Mouse (Mus musculus) limb, embryonic 13.5 days (tissue): ENCODE results near the gene Gm20388. TPM values are rescaled to one million over a fixed set of nuclear protein-coding genes. Genes with fewer than 3 reads are reported as not detected.
A peak's percentile ranks its signal among the peaks of the same experiment; 100 is the strongest.
"Not testable (repeated sequence)": the region's sequence is repeated elsewhere in the genome, so short reads cannot be mapped to it uniquely, and the experiment has no call there.

ENCODE experiments used
- ATAC-seq: fragments of 200-750 bp; cut with Nextera tagmentation; 2 replicates; pipeline ENCODE4 v1.8.0; 2017; ENCODE audit warnings: low read depth, moderate number of reproducible peaks, moderate TSS enrichment; ENCODE audit not compliant: low FRiP score
- H3K27ac ChIP-seq: fragments of 300-500 bp; sonication (generic); 2 replicates; pipeline ENCODE4 v1.5.1; 2015; ENCODE audit warnings: inconsistent platforms, mild to moderate bottlenecking, moderate library complexity
- H3K27me3 ChIP-seq: fragments of 300-500 bp; sonication (generic); 2 replicates; pipeline ENCODE4 v1.6.1; 2015; ENCODE audit warnings: mild to moderate bottlenecking, inconsistent platforms
- H3K36me3 ChIP-seq: fragments of 300-500 bp; sonication (generic); 2 replicates; pipeline ENCODE4 v1.6.1; 2015; ENCODE audit warnings: inconsistent platforms, mild to moderate bottlenecking, moderate library complexity
- H3K4me1 ChIP-seq: fragments of 300-500 bp; sonication (generic); 2 replicates; pipeline ENCODE4 v1.6.1; 2015; ENCODE audit warnings: inconsistent platforms
- H3K4me2 ChIP-seq: fragments of 300-500 bp; sonication (generic); replicated peaks from 2 replicates; pipeline ENCODE4 v1.6.1; 2015; ENCODE audit warnings: inconsistent platforms, mild to moderate bottlenecking, moderate library complexity
- H3K4me3 ChIP-seq: fragments of 300-500 bp; sonication (generic); 2 replicates; pipeline ENCODE4 v1.5.1; 2015; ENCODE audit warnings: moderate library complexity, mild to moderate bottlenecking, inconsistent platforms
- H3K9ac ChIP-seq: fragments of 300-500 bp; sonication (generic); 2 replicates; pipeline ENCODE4 v1.6.1; 2015; ENCODE audit warnings: mild to moderate bottlenecking, inconsistent platforms
- H3K9me3 ChIP-seq: fragments of 300-500 bp; sonication (generic); 2 replicates; pipeline ENCODE4 v1.6.1; 2016; ENCODE audit warnings: inconsistent platforms
- WGBS: fragments of 180-500 bp; shearing (Covaris S2); methylation state at CpG from one replicate; pipeline ENCODE4 v1.1.7; 2015; 5-methylcytosine and 5-hydroxymethylcytosine counted together
- polyA plus RNA-seq: library from polyadenylated mRNA; unstranded; fragments of >200 nt; fragmentation: Nextera tagmentation; extraction: Ambion mirVana; gene quantifications from 2 replicates; pipeline ENCODE4 v1.2.1, GENCODE M21; 2015

Gene Gm20388
- polyA plus RNA-seq, 1 experiment from 2014 or later: 7.1 TPM

- H3K4me2 ChIP-seq: no peak overlapping the region
- no peaks in the 10 kb centered on the region for H3K27me3 ChIP-seq
- H3K9ac ChIP-seq: no peak overlapping the region
- H3K4me3 ChIP-seq: no peak overlapping the region
- no peak overlapping the region for H3K27ac ChIP-seq
- WGBS: 92% methylated on average over 34 of the region's 34 CpGs
- no peak for ATAC-seq
- no peaks in the 10 kb centered on the region for H3K9me3 ChIP-seq
- H3K36me3 ChIP-seq: no peaks in the 10 kb centered on the region
- no peaks in the 10 kb centered on the region; the same call in 1 of the 2 replicates for H3K4me1 ChIP-seq
Observed at GRCm38 (mm10) chr8:123420525-123421281, 3510.1 kb downstream of the Gm20388 start.

DNA sequence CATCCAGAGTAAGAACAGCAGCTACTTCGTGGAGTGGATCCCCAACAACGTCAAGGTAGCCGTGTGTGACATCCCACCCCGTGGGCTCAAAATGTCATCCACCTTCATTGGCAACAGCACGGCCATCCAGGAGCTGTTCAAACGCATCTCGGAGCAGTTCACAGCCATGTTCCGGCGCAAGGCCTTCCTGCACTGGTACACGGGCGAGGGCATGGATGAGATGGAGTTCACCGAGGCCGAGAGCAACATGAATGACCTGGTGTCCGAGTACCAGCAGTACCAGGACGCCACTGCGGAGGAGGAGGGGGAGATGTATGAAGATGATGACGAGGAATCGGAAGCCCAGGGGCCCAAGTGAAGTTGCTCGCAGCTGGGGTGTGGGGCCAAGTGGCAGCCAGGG lies 3510.7 kb downstream of the Gm20388 start:
- no peak for ATAC-seq
- no peak overlapping the region for H3K4me2 ChIP-seq
- no peak overlapping the region for H3K9ac ChIP-seq

GRCm38 (mm10) chr8:123422056-123422780 lies 3511.6 kb downstream of the Gm20388 start:
- Histone ChIP-seq H3K9ac (no peak overlapping the region), H3K4me2 (peak overlapping the region; percentile 50), H3K4me1 (no peaks in the 10 kb centered on the region; the same call in 1 of the 2 replicates), H3K27me3 (no peaks in the 10 kb centered on the region), H3K9me3 (peaks cover 8% of the 10 kb centered on the region), H3K36me3 (no peaks in the 10 kb centered on the region), H3K27ac (no peak overlapping the region), H3K4me3 (peak overlapping the region; percentile 19; the same call in 1 of the 2 replicates)
- WGBS: 16% methylated on average over 17 of the region's 17 CpGs
- ATAC-seq: no peak

More for the DNA sequence above, 3510.7 kb downstream of the Gm20388 start:
- H3K4me1 ChIP-seq: no peaks in the 10 kb centered on the region; the same call in 1 of the 2 replicates
- no peaks in the 10 kb centered on the region for H3K27me3 ChIP-seq
- no peaks in the 10 kb centered on the region for H3K9me3 ChIP-seq
- WGBS: 87% methylated on average over 19 of the region's 19 CpGs
- H3K4me3 ChIP-seq: no peak overlapping the region
- H3K27ac ChIP-seq: no peak overlapping the region
- no peaks in the 10 kb centered on the region for H3K36me3 ChIP-seq

- H3K9ac ChIP-seq: no peak overlapping the region
- H3K27ac ChIP-seq: no peak overlapping the region
- no peak overlapping the region for H3K4me3 ChIP-seq
- H3K36me3 ChIP-seq: no peaks in the 10 kb centered on the region
- H3K4me2 ChIP-seq: no peak overlapping the region
- ATAC-seq: no peak
- H3K9me3 ChIP-seq: peaks cover 13% of the 10 kb centered on the region
- no peaks in the 10 kb centered on the region for H3K27me3 ChIP-seq
- WGBS: 14% methylated on average over 3 of the region's 3 CpGs
- no peaks in the 10 kb centered on the region; the same call in 1 of the 2 replicates for H3K4me1 ChIP-seq
Observed at GRCm38 (mm10) chr8:123422781-123423159, 3512.1 kb downstream of the Gm20388 start.

DNA sequence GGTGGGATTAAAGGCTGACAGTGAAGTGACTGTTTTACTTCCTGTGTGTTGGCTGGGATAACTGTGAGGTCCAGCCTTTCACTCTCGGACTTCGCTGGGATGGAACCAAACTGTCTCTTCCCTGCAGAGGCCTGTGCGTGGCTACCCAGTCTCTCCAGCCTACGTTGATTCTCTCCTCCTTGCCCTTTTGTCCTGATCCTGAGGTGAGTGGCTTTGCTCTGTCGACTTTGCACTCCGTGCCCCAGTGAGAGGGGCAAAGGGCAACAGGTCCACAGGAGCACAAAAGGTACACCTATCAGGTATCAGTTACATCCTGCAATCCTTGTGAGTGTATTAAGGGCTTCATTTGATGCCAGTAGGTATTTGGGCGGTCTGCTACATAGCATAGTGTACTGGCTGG lies 3512.8 kb downstream of the Gm20388 start, which contains the start of gene Def8:
Gene Def8, plus strand, starts transcription at position 87 of the 400 bp plus-strand sequence.
- H3K27me3 ChIP-seq: no peaks in the 10 kb centered on the region
- no peak for ATAC-seq
- peaks cover 20% of the 10 kb centered on the region for H3K9me3 ChIP-seq
- H3K36me3 ChIP-seq: no peaks in the 10 kb centered on the region
- no peaks in the 10 kb centered on the region; the same call in 1 of the 2 replicates for H3K4me1 ChIP-seq
- H3K4me3 ChIP-seq: peak within 1 kb of the TSS; percentile 19; the same call in 1 of the 2 replicates
- H3K9ac ChIP-seq: no peak within 1 kb of the TSS
- 72% methylated on average over 7 of the region's 7 CpGs for WGBS
- H3K4me2 ChIP-seq: peak within 1 kb of the TSS; percentile 50
- H3K27ac ChIP-seq: no peak within 1 kb of the TSS

- WGBS: 96% methylated on average over 27 of the region's 27 CpGs
- H3K9me3 ChIP-seq: peaks cover 48% of the 10 kb centered on the region
- no peak for ATAC-seq
- H3K4me2 ChIP-seq: no peak overlapping the region
- no peaks in the 10 kb centered on the region; the same call in 1 of the 2 replicates for H3K4me1 ChIP-seq
- no peak overlapping the region for H3K27ac ChIP-seq
- H3K27me3 ChIP-seq: no peaks in the 10 kb centered on the region
- H3K36me3 ChIP-seq: no peaks in the 10 kb centered on the region
- no peak overlapping the region for H3K4me3 ChIP-seq
- H3K9ac ChIP-seq: no peak overlapping the region
Observed at GRCm38 (mm10) chr8:123426511-123427509, 3516.2 kb downstream of the Gm20388 start.

DNA sequence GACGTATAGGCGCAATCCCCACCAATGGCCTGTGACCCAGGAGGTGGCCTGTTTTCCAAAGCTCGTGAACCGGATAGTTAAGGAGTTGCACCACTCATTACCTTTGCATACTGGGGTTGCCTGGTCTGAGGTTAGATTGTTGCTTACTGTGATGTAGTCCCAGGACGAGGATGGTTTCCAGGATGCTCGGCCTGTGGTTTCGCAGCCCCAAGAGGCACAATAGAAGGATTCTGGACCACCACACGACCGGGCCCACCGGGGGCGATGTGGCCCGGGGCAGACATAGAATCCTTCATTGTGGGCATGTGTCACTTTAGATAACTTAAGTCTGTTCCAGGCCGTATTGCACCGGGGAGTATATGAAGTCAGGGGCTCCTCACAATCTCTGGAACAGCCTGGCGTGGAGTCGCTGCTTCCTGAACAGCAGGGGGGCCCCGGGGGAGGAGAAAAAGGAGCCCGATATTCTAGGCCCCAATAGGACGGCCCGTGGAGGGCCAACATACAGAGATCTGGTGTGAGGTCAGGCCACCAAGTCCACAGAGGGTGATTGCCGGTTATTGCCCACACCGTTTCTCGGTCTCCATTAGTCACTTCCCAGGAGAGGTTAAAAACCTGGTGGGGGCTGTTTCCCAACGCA lies 3517.1 kb downstream of the Gm20388 start:
- Histone ChIP-seq H3K4me3 (no peak overlapping the region), H3K4me1 (no peaks in the 10 kb centered on the region), H3K9ac (no peak overlapping the region), H3K36me3 (no peaks in the 10 kb centered on the region), H3K9me3 (peaks cover 57% of the 10 kb centered on the region), H3K27me3 (no peaks in the 10 kb centered on the region), H3K4me2 (no peak overlapping the region), H3K27ac (no peak overlapping the region)
- ATAC-seq: no peak
- 96% methylated on average over 24 of the region's 24 CpGs for WGBS

- Histone ChIP-seq H3K27ac (no peak overlapping the region), H3K9ac (no peak overlapping the region), H3K4me2 (no peak overlapping the region), H3K36me3 (no peaks in the 10 kb centered on the region), H3K4me1 (no peaks in the 10 kb centered on the region), H3K9me3 (peaks cover 63% of the 10 kb centered on the region), H3K4me3 (no peak overlapping the region), H3K27me3 (no peaks in the 10 kb centered on the region)
- 98% methylated on average over 29 of the region's 29 CpGs for WGBS
- no peak for ATAC-seq
Observed at GRCm38 (mm10) chr8:123428343-123428893, 3517.8 kb downstream of the Gm20388 start.

- 95% methylated on average over 23 of the region's 23 CpGs for WGBS
- ATAC-seq: no peak
- H3K9me3 ChIP-seq: peaks cover 63% of the 10 kb centered on the region
Observed at GRCm38 (mm10) chr8:123428939-123429721, 3518.5 kb downstream of the Gm20388 start.

DNA sequence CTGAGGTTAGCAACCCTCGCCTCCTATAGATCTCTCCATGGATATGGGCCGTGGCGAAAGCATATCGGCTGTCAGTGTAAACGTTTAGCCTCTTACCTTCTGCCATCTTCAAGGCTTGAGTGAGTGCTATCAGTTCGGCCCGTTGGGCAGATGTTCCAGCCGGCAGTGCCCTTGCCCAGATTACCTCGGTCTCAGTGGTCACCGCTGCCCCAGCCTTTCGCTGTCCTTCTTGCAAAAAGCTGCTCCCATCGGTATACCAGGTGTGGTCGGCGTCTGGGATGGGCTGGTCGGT lies 3519.0 kb downstream of the Gm20388 start:
- H3K9ac ChIP-seq, ATAC-seq, H3K27me3 ChIP-seq, H3K27ac ChIP-seq, H3K4me2 ChIP-seq, H3K36me3 ChIP-seq, H3K4me1 ChIP-seq, H3K4me3 ChIP-seq: not testable (repeated sequence)
- WGBS: 97% methylated on average over 15 of the region's 15 CpGs
- H3K9me3 ChIP-seq: peaks cover 67% of the 10 kb centered on the region

More at GRCm38 (mm10) chr8:123428939-123429721, 3518.5 kb downstream of the Gm20388 start:
- Histone ChIP-seq H3K4me3 (no peak overlapping the region), H3K27me3 (no peaks in the 10 kb centered on the region), H3K27ac (no peak overlapping the region), H3K4me1 (no peaks in the 10 kb centered on the region), H3K9ac (no peak overlapping the region), H3K4me2 (no peak overlapping the region), H3K36me3 (no peaks in the 10 kb centered on the region)
